Mouse (Mus musculus) lung, adult 2 months (tissue): ENCODE measurements around the gene Ssh1.

Source experiments
- CTCF ChIP-seq: fragments of 200-500 bp; IDR thresholded peaks from 2 replicates; pipeline ENCODE4 v1.5.1; 2011; ENCODE audit warnings: mild to moderate bottlenecking, low read length, control low read depth; ENCODE audit not compliant: insufficient read depth
- POLR2A ChIP-seq: fragments of 200-500 bp; IDR thresholded peaks from 2 replicates; pipeline ENCODE4 v1.6.1; 2011; ENCODE audit warnings: low read depth, mild to moderate bottlenecking, control low read depth, low read length, borderline replicate concordance; ENCODE audit errors: extremely low read depth

DNA sequence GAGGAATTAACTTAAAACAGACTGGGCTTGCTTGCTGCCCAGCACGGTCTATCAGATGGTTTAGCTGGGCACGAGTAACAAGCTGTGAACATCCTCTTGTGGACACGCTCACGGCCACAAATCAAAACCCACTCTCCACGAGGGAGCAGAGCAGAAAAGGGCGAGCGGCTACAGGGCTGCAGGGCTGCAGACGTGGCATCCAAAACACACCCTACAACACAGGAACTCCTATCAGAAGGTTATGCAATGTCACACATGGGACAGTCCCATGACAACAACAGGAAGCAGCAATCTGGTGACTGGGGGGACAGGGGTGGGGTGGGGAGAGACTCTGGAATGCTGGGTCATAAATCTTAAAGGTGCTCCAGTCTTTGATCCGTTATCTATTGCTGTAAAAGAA lies 75.0 kb downstream of the Ssh1 start:
- TF ChIP-seq POLR2A (peak; percentile 66; the same call in 1 of the 2 replicates), CTCF (no peak)
